In genomic region chr7:80216566-80216965, GRCm38 (mm10) we compare ENCODE assay signal across 9 mouse cellular contexts. TPM values are rescaled to one million over a fixed set of nuclear protein-coding genes. Genes with fewer than 3 reads are reported as not detected.
DNase-seq lines count a peak whose midpoint lies in the region; ATAC-seq lines count a peak whose summit lies in the region.
"Had no signal": no experiment of that assay in that cellular context is flagged by ENCODE, and none has a peak within 500 bp of the region (broad histone marks: within the 10 kb centered on the region; RNA-seq: fewer than 3 reads in every experiment).

No protein-coding gene starts in this region.

- no peaks in the 10 kb centered on the region for H3K27me3 ChIP-seq in hindbrain, embryonic 15.5 days
- H3K27me3 ChIP-seq in midbrain, embryonic 15.5 days (replicated peaks) = no peaks in the 10 kb centered on the region
- H3K27me3 ChIP-seq in forebrain, embryonic 10.5 days (ENCODE audit: poor library complexity, severe bottlenecking) = no peaks in the 10 kb centered on the region
- H3K27me3 ChIP-seq: limb, embryonic 15.5 days had no signal

- peaks cover 58% of the 10 kb centered on the region for H3K36me3 ChIP-seq in hindbrain, embryonic 15.5 days
- H3K36me3 ChIP-seq in midbrain, embryonic 15.5 days (replicated peaks) = peaks cover 52% of the 10 kb centered on the region
- H3K36me3 ChIP-seq in forebrain, embryonic 10.5 days (replicated peaks) = peaks cover 89% of the 10 kb centered on the region

- no peak overlapping the region for H3K9ac ChIP-seq in hindbrain, embryonic 15.5 days
- H3K9ac ChIP-seq in midbrain, embryonic 15.5 days = no peak overlapping the region
- H3K9ac ChIP-seq: limb, embryonic 15.5 days had no signal

- peaks cover 8% of the 10 kb centered on the region for H3K4me1 ChIP-seq in hindbrain, embryonic 15.5 days (replicated peaks)
- peaks cover 4% of the 10 kb centered on the region; the same call in 1 of the 2 replicates for H3K4me1 ChIP-seq in midbrain, embryonic 15.5 days
- peaks cover 13% of the 10 kb centered on the region for H3K4me1 ChIP-seq in forebrain, embryonic 10.5 days

- no peak overlapping the region for H3K4me3 ChIP-seq in hindbrain, embryonic 15.5 days
- H3K4me3 ChIP-seq in midbrain, embryonic 15.5 days = no peak overlapping the region
- no peak overlapping the region for H3K4me3 ChIP-seq in forebrain, embryonic 10.5 days
- H3K4me3 ChIP-seq: limb, embryonic 15.5 days had no signal

- DNase-seq in gastrocnemius, adult 18-20 months (ENCODE audit: low spot score) = peak; percentile 89
- no peak for DNase-seq in gastrocnemius, postnatal 4 days (ENCODE audit: low spot score in 2 of 2)
- DNase-seq in right cerebral cortex, adult 18-20 months = peak; percentile 49
- no peak for DNase-seq in right cerebral cortex, postnatal 4 days
- no peak for DNase-seq in forebrain, embryonic 10.5 days (ENCODE audit: extremely low spot score, low spot score)
- DNase-seq in embryo, embryonic 9.5 days (ENCODE audit: extremely low spot score) = no peak

- no peaks in the 10 kb centered on the region for H3K9me3 ChIP-seq in hindbrain, embryonic 15.5 days
- no peaks in the 10 kb centered on the region for H3K9me3 ChIP-seq in midbrain, embryonic 15.5 days
- H3K9me3 ChIP-seq in forebrain, embryonic 10.5 days = no peaks in the 10 kb centered on the region
- H3K9me3 ChIP-seq: limb, embryonic 15.5 days had no signal

- H3K4me2 ChIP-seq in hindbrain, embryonic 15.5 days = no peak overlapping the region
- no peak overlapping the region for H3K4me2 ChIP-seq in midbrain, embryonic 15.5 days
- H3K4me2 ChIP-seq: limb, embryonic 15.5 days had no signal

- ATAC-seq in hindbrain, embryonic 15.5 days (ENCODE audit: low FRiP score, low read depth) = peak; percentile 72
- peak; percentile 51; the same call in 1 of the 2 replicates for ATAC-seq in midbrain, embryonic 15.5 days (replicated peaks)

- WGBS in hindbrain, embryonic 15.5 days = 51% methylated on average over 8 of the region's 8 CpGs
- 69% methylated on average over 8 of the region's 8 CpGs for WGBS in midbrain, embryonic 15.5 days
- 84% methylated on average over 8 of the region's 8 CpGs for WGBS in forebrain, embryonic 10.5 days

- H3K27ac ChIP-seq in hindbrain, embryonic 15.5 days (replicated peaks) = no peak overlapping the region
- no peak overlapping the region for H3K27ac ChIP-seq in midbrain, embryonic 15.5 days
- no peak overlapping the region; the same call in 1 of the 2 replicates for H3K27ac ChIP-seq in forebrain, embryonic 10.5 days
- H3K27ac ChIP-seq: limb, embryonic 15.5 days had no signal

RNA-seq across cellular contexts. Expression of gene Cib1, which starts 16.0 kb away (rescaled TPM):
- 1 to 10 TPM; 5.2 to 8.8 TPM for total RNA-seq in gastrocnemius, adult 18-20 months (2021)
- 10 to 100 TPM; 21.1 to 21.2 TPM for total RNA-seq in gastrocnemius, postnatal 4 days (2021)
- polyA plus RNA-seq in hindbrain, embryonic 15.5 days (2015; fragmentation: Nextera tagmentation; extraction: Ambion mirVana) = 36.4 and 38.3 TPM in 2 replicates
- 28.5 and 29.7 TPM in 2 replicates for polyA plus RNA-seq in midbrain, embryonic 15.5 days (2015; fragmentation: Nextera tagmentation; extraction: Ambion mirVana)
- polyA plus RNA-seq in forebrain, embryonic 10.5 days (2016; fragmentation: Nextera tagmentation; extraction: Ambion mirVana) = 69.0 and 70.2 TPM in 2 replicates

RNA-seq across cellular contexts. Expression of gene Gdpgp1, which starts 16.1 kb away (rescaled TPM):
- under 1 TPM; 0.81 to 0.91 TPM for total RNA-seq in gastrocnemius, adult 18-20 months (2021)
- total RNA-seq in gastrocnemius, postnatal 4 days (2021) = 1 to 10 TPM; 1.7 to 1.9 TPM
- polyA plus RNA-seq in hindbrain, embryonic 15.5 days (2015; fragmentation: Nextera tagmentation; extraction: Ambion mirVana) = 4.5 and 4.6 TPM in 2 replicates
- 4.5 and 5.3 TPM in 2 replicates for polyA plus RNA-seq in midbrain, embryonic 15.5 days (2015; fragmentation: Nextera tagmentation; extraction: Ambion mirVana)
- 6.3 and 6.7 TPM in 2 replicates for polyA plus RNA-seq in forebrain, embryonic 10.5 days (2016; fragmentation: Nextera tagmentation; extraction: Ambion mirVana)

RNA-seq across cellular contexts. Expression of gene Ttll13, which starts 29.6 kb away (rescaled TPM):
- total RNA-seq in gastrocnemius, adult 18-20 months (2021) = under 1 TPM in 1 of 2 experiments, not detected in 1; 0.18 TPM
- under 1 TPM; 0.36 to 0.61 TPM for total RNA-seq in gastrocnemius, postnatal 4 days (2021)
- polyA plus RNA-seq in hindbrain, embryonic 15.5 days (2015; fragmentation: Nextera tagmentation; extraction: Ambion mirVana) = 1.9 and 2.5 TPM in 2 replicates
- 2.1 and 2.9 TPM in 2 replicates for polyA plus RNA-seq in midbrain, embryonic 15.5 days (2015; fragmentation: Nextera tagmentation; extraction: Ambion mirVana)
- polyA plus RNA-seq in forebrain, embryonic 10.5 days (2016; fragmentation: Nextera tagmentation; extraction: Ambion mirVana) = 0.84 and 0.99 TPM in 2 replicates

RNA-seq across cellular contexts. Expression of gene Sema4b, which starts 29.9 kb away (rescaled TPM):
- total RNA-seq in gastrocnemius, adult 18-20 months (2021) = 1 to 10 TPM; 1.2 to 1.7 TPM
- 1 to 10 TPM; 5.4 to 5.6 TPM for total RNA-seq in gastrocnemius, postnatal 4 days (2021)
- polyA plus RNA-seq in hindbrain, embryonic 15.5 days (2015; fragmentation: Nextera tagmentation; extraction: Ambion mirVana) = 22.7 and 25.7 TPM in 2 replicates
- polyA plus RNA-seq in midbrain, embryonic 15.5 days (2015; fragmentation: Nextera tagmentation; extraction: Ambion mirVana) = 26.9 and 27.0 TPM in 2 replicates
- 15.1 and 15.9 TPM in 2 replicates for polyA plus RNA-seq in forebrain, embryonic 10.5 days (2016; fragmentation: Nextera tagmentation; extraction: Ambion mirVana)

RNA-seq across cellular contexts. Expression of gene Ngrn, which starts 44.4 kb away (rescaled TPM):
- total RNA-seq in gastrocnemius, adult 18-20 months (2021) = 10 to 100 TPM; 20.7 to 22.5 TPM
- 10 to 100 TPM; 24.4 to 24.6 TPM for total RNA-seq in gastrocnemius, postnatal 4 days (2021)
- polyA plus RNA-seq in hindbrain, embryonic 15.5 days (2015; fragmentation: Nextera tagmentation; extraction: Ambion mirVana) = 65.2 and 73.8 TPM in 2 replicates
- 72.9 and 74.5 TPM in 2 replicates for polyA plus RNA-seq in midbrain, embryonic 15.5 days (2015; fragmentation: Nextera tagmentation; extraction: Ambion mirVana)
- polyA plus RNA-seq in forebrain, embryonic 10.5 days (2016; fragmentation: Nextera tagmentation; extraction: Ambion mirVana) = 43.0 and 44.9 TPM in 2 replicates

Comparison
In these comparisons a context has a peak if more than half of its experiments do, and no peak if none do; other contexts are left out.
1. DNase-seq: peak in gastrocnemius, adult 18-20 months (single experiment) and right cerebral cortex, adult 18-20 months (single experiment); none in gastrocnemius, postnatal 4 days (0 of 2), right cerebral cortex, postnatal 4 days (single experiment), forebrain, embryonic 10.5 days (single experiment) and embryo, embryonic 9.5 days (single experiment).